Mouse (Mus musculus) 416B (cell line): ENCODE data around the gene Fgr.
A peak's percentile ranks its signal among the peaks of the same experiment; 100 is the strongest.

Experiments used
- DNase-seq: peaks from one replicate; pipeline ENCODE4 v3.0.0; 2011; ENCODE audit warnings: low read depth

Gene Fgr

DNA sequence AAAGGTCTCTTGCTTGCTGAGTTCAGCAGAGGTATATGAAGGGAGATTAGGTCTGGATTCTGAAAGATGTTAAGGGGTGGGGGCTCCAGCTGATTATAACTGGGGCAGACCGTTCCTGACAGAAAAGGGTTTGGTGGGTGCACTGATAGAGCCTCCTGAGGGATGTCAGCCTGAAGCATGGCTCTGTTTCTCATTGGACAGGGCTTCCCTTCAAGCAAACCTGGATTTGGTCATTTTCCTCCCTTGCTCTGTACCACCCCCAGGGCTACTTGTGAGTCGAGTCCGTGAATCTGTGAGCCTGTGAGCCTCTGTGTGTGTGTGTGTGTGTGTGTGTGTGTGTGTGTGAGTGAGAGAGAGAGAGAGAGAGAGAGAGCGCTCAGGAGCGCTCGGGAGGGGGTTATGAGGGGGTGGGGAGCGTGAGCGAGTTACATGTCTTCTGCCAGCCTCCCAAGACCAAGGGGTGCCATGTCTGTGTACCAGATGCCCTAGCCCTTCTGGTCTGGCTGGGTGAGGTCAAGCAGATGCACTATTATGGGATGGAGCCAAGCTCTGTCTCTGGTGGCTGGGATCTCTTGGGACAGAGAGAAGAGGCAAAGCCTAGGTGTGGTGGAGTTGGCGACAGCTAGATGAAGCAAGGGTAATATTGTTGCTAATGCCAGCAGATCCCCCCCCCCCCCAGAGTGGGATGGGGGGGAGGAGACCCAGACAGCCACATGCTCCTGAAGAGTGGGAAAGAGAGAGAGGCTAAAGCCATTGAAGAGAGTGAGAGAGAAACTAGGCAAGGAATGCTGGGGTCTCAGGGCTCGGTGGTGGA, 41.2 kb downstream of the Fgr start:
- no peak for DNase-seq

DNA sequence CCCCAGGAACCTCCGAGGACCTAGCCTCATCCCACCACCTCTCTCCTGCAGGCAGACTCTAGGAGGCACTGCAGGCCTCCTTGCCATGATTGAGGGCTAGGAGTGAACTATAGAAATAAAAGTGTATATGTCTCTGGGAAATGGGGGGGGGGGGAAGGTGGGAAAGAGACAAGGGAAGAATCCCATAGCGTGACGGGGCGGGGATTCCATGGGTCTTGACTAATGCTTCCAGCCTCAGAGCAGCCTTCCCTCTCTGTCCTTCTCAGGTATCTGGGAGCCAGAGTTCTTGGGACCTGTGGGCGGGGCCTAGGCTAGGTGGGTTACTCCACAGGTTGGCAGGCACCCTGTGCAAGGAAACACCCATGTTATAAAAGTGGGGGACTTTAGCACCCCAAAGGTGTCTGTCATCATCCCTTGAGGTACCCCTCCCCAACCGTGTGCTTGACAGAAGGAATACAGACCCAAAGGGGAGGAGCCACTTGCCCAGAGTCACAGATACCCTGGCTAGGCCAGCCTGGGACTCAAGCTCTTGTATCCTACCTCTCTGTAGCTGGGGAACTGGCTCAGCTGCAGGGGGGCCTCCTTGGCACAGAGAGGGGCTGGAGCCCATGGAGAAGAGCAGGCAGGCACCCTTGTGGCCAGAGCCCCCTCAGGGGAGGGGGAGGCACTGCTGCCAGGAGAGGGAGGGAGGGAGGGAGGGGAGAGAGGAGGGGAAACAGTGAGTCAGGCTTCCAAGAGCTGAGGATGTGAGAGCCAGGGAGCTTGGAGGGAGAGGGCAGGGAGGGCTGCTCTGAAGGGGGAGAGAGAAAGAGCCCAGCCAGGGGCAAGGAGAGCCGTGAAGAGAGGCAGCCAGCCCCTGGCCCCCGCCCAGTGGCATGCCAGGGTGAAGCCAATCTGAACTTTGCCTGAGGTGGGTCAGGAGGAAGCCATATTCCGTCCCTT, 42.1 kb downstream of the Fgr start:
- peak; percentile 78 for DNase-seq

GRCm38 (mm10) chr4:133016677-133017415, 43.0 kb downstream of the Fgr start:
- no peak for DNase-seq

- DNase-seq: peak; percentile 42
Measured at GRCm38 (mm10) chr4:133017597-133018262, 43.8 kb downstream of the Fgr start.

DNA sequence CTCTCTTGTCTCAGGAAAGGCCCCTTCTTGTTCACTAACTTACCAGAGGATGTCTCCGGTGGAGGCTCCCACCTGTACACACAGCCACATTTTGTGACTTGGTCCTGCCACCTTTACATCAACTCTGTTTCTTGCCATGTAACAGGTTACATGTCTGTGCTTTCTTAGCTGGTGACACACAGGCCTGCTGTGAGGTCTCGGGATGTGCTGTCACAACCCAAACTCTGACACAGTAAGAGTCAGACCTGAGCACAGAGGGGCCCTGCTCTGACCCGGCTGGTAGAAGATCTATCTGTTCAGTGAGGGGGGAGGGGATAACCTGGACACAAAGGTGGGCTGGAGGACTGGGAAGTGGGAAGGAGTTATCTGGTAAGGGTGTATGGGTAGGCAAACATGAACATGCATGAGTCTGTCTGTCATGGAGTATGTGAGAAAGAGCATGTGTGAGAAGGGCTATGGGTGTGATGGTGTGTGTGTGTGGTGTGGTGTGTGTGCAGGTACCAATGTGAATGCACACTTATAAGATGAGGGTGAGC, 44.4 kb downstream of the Fgr start:
- no peak for DNase-seq

DNA sequence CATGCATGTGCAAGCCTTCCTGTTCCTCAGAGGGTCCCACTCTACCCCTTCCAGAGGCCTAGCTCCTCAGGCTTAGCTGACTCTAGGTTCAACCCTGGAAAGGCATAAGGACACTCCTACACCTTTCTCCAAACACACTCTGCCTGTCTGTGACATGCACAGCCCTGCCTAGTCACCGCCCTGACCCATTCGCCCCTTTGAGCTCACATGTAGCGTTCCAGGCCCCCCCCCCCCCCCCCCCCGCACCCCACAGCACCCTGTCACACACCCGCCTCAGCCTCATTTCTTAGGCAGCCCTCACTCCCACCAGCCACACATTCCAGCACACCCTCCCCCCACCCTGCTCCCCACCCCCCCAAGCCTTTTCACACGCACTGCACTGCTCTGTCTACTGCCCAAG, 46.8 kb downstream of the Fgr start:
- DNase-seq: no peak

DNA sequence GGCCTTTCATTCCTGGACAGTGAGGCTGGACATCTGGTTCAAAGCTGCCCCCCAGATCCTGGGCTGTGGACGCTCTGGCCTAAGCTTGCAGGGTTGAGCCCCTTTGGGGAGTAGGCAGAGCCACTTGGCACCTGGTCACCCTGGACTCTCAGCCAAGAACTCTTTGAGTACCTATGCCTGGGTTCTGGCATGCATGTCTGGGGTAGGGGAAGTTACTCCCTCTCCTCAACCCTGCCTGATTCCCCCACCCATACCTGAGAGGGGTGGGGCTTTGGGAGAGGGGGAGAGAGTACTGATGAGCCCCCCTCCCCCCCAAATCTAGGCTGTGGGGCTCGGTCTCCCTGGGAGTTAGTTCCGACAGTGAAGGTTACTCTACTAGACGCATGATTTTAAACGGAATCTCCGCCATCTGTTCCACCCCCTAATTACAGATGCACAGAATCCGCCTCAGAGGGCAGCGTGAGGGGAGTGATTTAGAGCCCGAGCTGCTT, 47.3 kb downstream of the Fgr start:
- DNase-seq: no peak

DNA sequence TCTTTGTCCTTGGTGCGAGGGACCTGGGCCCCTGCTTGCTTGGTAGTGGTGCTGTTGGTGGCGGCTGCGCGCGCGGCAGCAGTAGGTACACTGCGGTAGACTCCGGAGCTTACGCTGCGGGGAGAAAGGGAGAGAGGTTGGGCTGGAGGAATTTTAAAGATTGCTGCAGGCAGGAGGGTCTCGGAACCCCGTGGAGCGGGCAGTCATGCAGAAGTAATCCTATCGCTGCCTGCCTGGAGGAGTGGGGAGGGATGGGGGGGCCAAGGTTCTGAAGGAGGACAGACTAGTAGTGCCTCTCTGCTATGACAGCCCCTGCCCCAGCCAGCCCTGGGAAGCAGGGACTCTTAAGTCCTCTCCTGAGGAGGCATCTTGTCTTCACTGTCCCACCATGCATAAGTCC, 48.3 kb downstream of the Fgr start:
- DNase-seq: no peak

DNA sequence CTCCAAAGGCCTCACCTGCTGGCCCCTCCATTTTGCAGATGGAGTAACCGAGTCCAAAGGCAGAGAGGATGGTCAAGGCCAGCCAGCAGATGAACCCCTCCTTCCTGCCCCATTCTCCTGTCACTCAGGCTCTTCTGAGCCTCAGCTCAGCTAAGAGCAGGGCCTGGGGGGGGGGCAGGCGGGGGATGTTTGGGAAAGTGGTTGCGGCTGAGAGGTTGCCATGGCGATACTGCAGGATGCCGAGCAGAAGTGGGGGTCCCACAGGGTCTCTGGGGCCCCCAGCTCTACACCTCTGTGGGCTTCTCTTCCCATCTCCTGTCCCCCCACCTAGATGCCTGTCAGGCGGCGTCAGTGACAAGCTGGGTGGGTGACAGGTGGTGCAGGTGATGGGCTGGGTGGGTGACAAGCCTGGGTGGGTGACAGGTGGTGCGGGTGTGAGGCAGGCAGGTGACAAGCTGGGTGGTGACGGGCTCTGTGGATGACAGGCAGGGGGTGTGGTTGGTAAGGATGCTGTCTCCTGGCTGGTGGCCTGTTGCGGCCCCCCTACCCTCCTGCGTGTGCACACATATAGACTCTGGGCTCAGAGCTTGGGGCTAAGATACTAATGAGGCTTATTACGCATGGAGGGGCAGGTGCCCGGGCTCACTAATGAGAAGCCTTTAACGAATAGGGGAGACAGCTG, 49.2 kb downstream of the Fgr start:
- DNase-seq: no peak

DNA sequence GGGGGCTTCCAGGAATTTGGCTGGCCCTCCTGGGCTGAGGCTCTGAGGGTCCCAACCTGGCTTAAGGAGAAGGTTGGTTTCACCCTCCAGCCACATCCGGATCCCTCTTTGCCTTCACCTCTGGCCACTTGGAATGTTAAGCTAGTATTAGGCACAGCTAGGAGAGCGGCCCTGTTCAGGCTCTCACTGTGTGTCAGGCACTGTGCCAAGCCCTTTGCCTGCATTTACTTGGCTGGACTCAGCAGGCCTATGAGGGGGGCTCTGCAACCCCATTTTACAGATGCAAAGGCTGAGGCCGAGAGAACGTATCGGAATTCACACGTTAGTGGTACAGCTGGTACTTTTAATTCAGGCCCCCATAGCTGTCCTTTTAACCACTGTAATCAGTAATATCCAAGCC, 49.7 kb downstream of the Fgr start:
- no peak for DNase-seq

DNA sequence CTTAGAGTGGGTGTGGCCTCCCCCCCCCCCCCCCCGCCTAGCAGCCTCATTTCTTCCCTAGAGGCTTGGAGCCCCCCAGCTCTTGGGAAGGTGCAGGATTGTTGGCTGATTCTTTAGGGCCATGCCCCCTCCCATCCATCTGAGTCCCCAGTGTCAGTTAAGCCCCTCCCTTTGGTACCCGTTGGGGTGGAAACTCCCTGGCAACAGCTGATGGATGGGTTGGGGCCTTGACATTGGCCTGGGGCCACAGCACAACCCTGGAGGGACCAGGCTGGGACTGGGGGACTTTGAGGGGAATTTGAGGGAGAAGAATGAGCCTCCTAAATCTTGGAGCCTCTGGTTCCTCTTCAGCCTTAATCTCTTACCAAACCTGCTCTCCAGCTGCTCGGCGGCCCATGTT, 50.5 kb downstream of the Fgr start:
- no peak for DNase-seq

GRCm38 (mm10) chr4:133024969-133025685, 51.2 kb downstream of the Fgr start:
- DNase-seq: no peak

DNA sequence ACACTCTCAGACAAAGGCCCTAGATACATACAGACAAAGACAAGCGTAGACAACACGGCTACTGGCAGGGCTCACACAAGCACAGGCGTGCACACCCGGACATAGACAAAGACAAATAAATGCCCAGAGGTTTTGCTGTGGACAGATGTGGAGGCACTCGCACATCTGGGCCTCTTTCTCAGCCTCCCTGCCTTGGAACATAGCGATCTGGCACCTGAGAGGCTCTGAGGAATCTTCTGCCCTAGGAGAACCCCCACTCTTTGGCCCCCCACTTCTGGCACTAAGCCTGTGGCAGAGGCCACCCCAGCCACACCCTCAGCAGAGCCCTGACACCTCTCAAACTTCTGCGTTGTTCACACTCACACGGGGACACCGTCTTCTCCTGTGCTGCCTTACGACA, 52.4 kb downstream of the Fgr start:
- DNase-seq: no peak

DNA sequence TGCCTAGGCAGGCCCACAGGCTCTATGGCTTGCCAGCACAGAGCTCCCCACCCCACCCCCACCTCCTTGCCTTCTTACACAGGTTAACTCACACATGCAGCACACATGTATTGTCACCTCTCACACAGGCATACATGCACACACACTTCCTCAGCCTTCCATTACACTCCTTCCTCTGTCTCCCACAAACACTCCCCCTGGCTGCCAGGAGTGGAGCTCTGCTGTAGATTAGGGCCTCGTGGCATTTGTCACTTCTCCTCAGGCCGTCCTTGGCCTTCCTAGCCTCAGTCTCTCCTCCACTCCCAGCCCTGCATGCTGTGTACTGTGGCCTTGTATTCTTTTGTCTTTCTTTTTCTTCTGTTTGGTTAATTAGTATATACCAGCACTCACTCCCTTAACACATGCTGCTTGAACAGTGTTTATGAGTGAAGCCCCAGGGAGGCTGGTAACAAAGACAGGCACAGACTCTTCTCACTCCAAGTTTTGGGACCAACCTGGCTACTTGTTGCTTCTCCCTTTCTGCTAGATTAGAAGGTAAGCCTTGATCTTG, 53.0 kb downstream of the Fgr start:
- DNase-seq: peak; percentile 31

GRCm38 (mm10) chr4:133027721-133028120, 53.8 kb downstream of the Fgr start:
- DNase-seq: no peak

DNA sequence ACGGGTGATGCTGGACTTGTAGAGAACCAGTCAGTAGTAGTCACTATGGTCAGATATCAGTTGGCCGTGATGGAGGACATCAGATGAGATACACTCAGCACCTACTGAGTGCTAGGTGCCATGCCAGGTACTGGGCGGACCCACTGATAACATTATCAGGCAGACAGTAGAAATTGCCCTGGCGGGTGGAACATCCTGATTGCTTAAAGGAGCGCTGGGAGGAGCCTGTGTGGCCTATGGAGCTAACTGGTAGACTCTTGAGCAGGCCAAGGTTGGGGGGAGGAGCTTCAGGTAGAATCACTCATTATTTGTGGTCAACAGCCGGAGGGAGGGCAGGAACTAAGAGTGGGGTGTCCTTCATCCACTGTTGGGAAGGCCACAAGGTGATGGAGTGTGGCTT, 54.3 kb downstream of the Fgr start:
- no peak for DNase-seq

GRCm38 (mm10) chr4:133028875-133029274, 55.0 kb downstream of the Fgr start:
- no peak for DNase-seq

DNA sequence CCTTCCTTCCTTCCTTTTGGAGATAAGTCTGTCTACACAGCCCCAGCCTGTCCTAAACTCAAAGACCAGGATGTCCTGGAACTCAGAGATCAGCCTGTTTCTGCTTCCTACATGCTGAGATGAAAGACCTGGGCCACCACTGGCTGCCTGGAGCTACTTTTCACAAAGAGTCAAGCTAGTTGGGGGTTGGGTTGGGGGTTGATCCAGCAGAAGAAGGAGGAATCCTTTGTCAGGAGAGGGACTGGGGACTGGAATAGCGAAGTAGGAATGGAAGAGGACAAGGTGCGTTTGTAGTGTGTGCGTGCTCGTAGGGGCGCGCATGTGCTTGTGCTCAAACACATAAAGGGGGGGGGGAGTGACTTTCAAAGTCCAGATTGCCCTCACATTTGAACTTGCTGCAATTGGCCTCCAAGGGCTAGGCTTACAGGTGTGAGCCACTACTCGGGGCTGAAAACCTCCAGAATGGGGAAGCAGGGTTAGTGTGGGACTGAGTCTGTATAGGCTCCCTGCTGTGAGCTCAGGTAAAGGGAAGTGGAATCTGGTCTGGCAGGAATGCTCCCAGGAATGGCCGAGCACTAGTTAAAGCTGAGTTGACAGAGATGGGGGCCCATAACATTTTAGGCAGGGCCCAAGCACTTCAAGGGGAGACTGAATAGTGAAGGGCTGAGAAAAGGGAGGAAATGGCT, 58.7 kb downstream of the Fgr start:
- no peak for DNase-seq

DNA sequence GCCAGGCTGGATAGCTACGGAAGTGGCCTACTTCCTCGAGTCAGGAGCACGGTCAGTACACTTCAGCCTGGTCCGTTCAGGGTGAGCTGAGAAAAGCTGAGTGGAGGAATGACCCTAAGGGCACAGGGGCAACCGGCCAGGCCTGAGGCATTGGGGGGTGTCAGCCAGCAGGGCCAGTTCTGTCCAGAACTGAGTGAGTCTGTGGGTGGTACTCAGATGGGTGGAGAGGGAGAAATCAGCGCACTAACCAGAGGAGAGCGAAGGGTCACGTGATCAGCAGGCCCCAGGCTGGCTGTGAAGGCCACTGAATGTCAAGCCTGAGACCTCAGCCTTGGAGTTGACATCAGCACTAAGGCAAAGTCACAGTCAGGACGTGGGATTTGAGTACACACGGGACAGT, 60.6 kb downstream of the Fgr start:
- no peak for DNase-seq
